Mouse (Mus musculus): ENCODE results near the gene Avl9.

DNA sequence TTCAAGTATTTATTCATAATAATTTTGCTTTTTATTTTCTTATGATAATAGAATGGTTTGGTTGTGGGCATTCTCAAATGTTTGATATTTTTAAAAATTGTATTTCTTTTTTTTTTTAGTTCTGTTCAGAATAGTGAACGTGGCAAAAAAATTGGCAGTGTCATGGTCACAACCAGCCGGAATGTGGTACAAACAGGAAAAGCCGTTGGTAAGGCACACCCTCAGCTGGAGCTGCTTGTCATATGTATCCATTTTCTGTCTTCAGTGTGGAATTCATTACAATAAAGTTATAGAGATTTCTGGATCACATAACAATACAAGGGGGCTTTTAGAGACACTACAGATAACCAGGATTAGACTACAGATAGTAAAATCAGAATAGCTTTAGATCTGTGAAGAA, 39.0 kb downstream of the Avl9 start:
- TF ChIP-seq CTCF (IDR thresholded peaks at IDR 0.05; ENCODE audit: extremely low read depth, insufficient read length, insufficient replicate concordance, low read depth, low read length) (no peak), POLR2A (IDR thresholded peaks at IDR 0.05; ENCODE audit: low read depth, low read length) (no peak)

Data from small intestine, adult 2 months (tissue).